Mouse (Mus musculus) heart, postnatal 14 days (tissue): ENCODE measurements around the gene Pramel1. TPM values are rescaled to one million over a fixed set of nuclear protein-coding genes. Genes with fewer than 3 reads are reported as not detected.
A peak's percentile ranks its signal among the peaks of the same experiment; 100 is the strongest.
"Not testable (repeated sequence)": the region's sequence is repeated elsewhere in the genome, so short reads cannot be mapped to it uniquely, and the experiment has no call there.

ENCODE experiments used
- DNase-seq, 2 experiments: peaks; one replicate each; pipeline ENCODE4 v3.0.0; 2021 to 2022
- intact Hi-C: fragments of 180-260 bp; cut with DNase I; formaldehyde crosslinking; loops from one replicate; pipeline ENCODE4 v1.15.1; 2025
- long read RNA-seq, 2 experiments: library from polyadenylated mRNA; stranded (forward); transcript quantifications; one replicate each; pipeline ENCODE4 v2.0.0; 2021
- total RNA-seq, 2 experiments: library from RNA; stranded (reverse); gene quantifications; 2 replicates each; pipeline ENCODE4 v1.2.3; 2021

Gene Pramel1
- not detected for total RNA-seq
- long read RNA-seq, experiment 1: 0 reads
- long read RNA-seq, experiment 2: 0 reads

- no peak for DNase-seq
- intact Hi-C loops: no loop called here
These were observed at the start of gene Pramel1 for GRCm38 (mm10) chr4:143394181-143394580. Pramel1 (plus strand) TSS chr4:143394428.

GRCm38 (mm10) chr4:143345491-143345890 is 48.7 kb upstream of the Pramel1 start:
- intact Hi-C loops, DNase-seq: not testable (repeated sequence)

GRCm38 (mm10) chr4:143348678-143349077 is 45.5 kb upstream of the Pramel1 start:
- intact Hi-C loops: no loop called here
- DNase-seq: no peak

- intact Hi-C loops: no loop called here
- DNase-seq: peak in 1 of 2 experiments; percentile 6
These were observed 44.7 kb upstream of the Pramel1 start, which contains the start of gene Lrrc38 for GRCm38 (mm10) chr4:143349484-143349906. Lrrc38 (plus strand) TSS chr4:143349757.

- DNase-seq: peak in 1 of 2 experiments; percentile 4
- intact Hi-C loops: no loop called here
These were observed 43.9 kb upstream of the Pramel1 start for GRCm38 (mm10) chr4:143350047-143351015.

GRCm38 (mm10) chr4:143352301-143352700 is 41.9 kb upstream of the Pramel1 start:
- intact Hi-C loops: no loop called here
- DNase-seq: no peak

- DNase-seq: no peak
- intact Hi-C loops: no loop called here
These were observed 32.7 kb upstream of the Pramel1 start for GRCm38 (mm10) chr4:143361520-143361919.

- intact Hi-C loops: no loop called here
- no peak for DNase-seq
These were observed 27.7 kb upstream of the Pramel1 start for GRCm38 (mm10) chr4:143366415-143367041.

GRCm38 (mm10) chr4:143379480-143379879 is 14.7 kb upstream of the Pramel1 start:
- intact Hi-C loops: no loop called here
- DNase-seq: no peak

GRCm38 (mm10) chr4:143379931-143380715 is 14.1 kb upstream of the Pramel1 start:
- no peak for DNase-seq

GRCm38 (mm10) chr4:143380716-143381004 is 13.6 kb upstream of the Pramel1 start:
- DNase-seq: peak; percentile 35 to 43
- intact Hi-C loops: loop anchor here (1.0 to 5.0 kb wide), 3 partner anchors 55 to 354 kb away; no protein-coding TSS in a partner anchor

More at GRCm38 (mm10) chr4:143379931-143380715, 14.1 kb upstream of the Pramel1 start:
- intact Hi-C loops: loop anchor here (1.0 to 5.0 kb wide), 3 partner anchors 55 to 353 kb away; no protein-coding TSS in a partner anchor

GRCm38 (mm10) chr4:143382163-143382562 is 12.1 kb upstream of the Pramel1 start:
- DNase-seq: no peak
- intact Hi-C loops: loop anchor here (5.0 kb wide), 1 partner anchor 120 kb away; no protein-coding TSS in a partner anchor

GRCm38 (mm10) chr4:143383646-143384045 is 10.6 kb upstream of the Pramel1 start:
- DNase-seq: no peak
- intact Hi-C loops: loop anchor here (5.0 kb wide), 1 partner anchor 121 kb away; no protein-coding TSS in a partner anchor

- peak; percentile 50 to 62 for DNase-seq
- intact Hi-C loops: no loop called here
These were observed 5.1 kb upstream of the Pramel1 start for GRCm38 (mm10) chr4:143388955-143389702.

GRCm38 (mm10) chr4:143411566-143412218 is 17.5 kb downstream of the Pramel1 start:
- DNase-seq: no peak
- intact Hi-C loops: loop anchor here (10.0 kb wide), 1 partner anchor 247 kb away; no protein-coding TSS in a partner anchor

GRCm38 (mm10) chr4:143412219-143413092 is 18.2 kb downstream of the Pramel1 start, which contains the start of gene Pramef8:
Pramef8 (plus strand) TSS chr4:143412426.
- peak; percentile 86 to 91 for DNase-seq
- intact Hi-C loops: loop anchor here (10.0 kb wide), 1 partner anchor 248 kb away; no protein-coding TSS in a partner anchor

GRCm38 (mm10) chr4:143413621-143414020 is 19.4 kb downstream of the Pramel1 start:
- no peak for DNase-seq
- intact Hi-C loops: loop anchor here (10.0 kb wide), 1 partner anchor 249 kb away; no protein-coding TSS in a partner anchor

GRCm38 (mm10) chr4:143414121-143414520 is 19.9 kb downstream of the Pramel1 start:
- intact Hi-C loops: loop anchor here (10.0 kb wide), 1 partner anchor 249 kb away; no protein-coding TSS in a partner anchor

More at GRCm38 (mm10) chr4:143414121-143414520, 19.9 kb downstream of the Pramel1 start:
- no peak for DNase-seq
